Mouse (Mus musculus): ENCODE measurements around the gene Plcg2. TPM values are rescaled to one million over a fixed set of nuclear protein-coding genes. Genes with fewer than 3 reads are reported as not detected.

The Plcg2 gene
- polyA plus RNA-seq, 1 experiment from 2014 or later, result 5.0 TPM

DNA sequence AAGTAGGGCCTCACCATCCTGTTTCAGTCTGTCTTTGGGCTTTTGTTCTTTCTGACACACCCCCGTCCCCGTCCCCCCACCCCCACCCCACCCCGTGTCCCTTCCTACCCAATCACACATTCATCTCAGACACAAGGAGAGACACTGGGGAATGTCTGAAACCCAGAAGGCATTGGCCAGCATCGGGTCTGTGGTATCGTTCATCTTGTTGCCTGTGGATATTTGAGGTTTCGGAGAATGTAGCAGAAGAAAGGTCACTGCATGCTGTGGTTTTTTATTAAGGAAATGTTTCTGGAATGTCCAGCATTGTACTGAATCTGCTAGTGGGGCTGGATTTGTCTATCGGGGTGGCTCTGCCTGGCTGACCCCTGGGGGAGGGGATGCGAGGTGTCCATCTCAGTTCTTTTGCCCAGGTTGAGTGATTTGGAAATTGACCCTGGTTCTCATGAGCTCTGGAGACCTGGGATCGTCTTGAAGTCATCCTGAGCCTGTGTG lies 78.2 kb downstream of the Plcg2 start:
- WGBS, result 71% methylated on average over 9 of the region's 9 CpGs
- Histone ChIP-seq H3K36me3 (ENCODE audit: control insufficient read depth, insufficient read depth, low read length) (no peaks in the 10 kb centered on the region), H3K4me3 (ENCODE audit: control insufficient read depth in 1 of 2, insufficient read depth in 1 of 2, low read depth in 1 of 2, low read length in 2 of 2) (no peak overlapping the region), H3K9ac (ENCODE audit: low read length) (no peak overlapping the region), H3K27ac (replicated peaks in 1 of 2; ENCODE audit: control insufficient read depth in 1 of 2, insufficient read depth in 1 of 2, low read depth in 2 of 2, low read length in 2 of 2) (no peak overlapping the region), H3K27me3 (ENCODE audit: control insufficient read depth, insufficient read depth, low read length) (no peaks in the 10 kb centered on the region), H3K4me2 (ENCODE audit: low read length) (no peak overlapping the region), H3K9me3 (ENCODE audit: control insufficient read depth, low read length) (no peaks in the 10 kb centered on the region), H3K4me1 (ENCODE audit: control insufficient read depth in 2 of 2, insufficient read depth in 2 of 2, low read length in 2 of 2) (no peaks in the 10 kb centered on the region)
- ATAC-seq (ENCODE audit: insufficient number of reproducible peaks, insufficient read depth, low FRiP score, low read depth), result no peak

DNA sequence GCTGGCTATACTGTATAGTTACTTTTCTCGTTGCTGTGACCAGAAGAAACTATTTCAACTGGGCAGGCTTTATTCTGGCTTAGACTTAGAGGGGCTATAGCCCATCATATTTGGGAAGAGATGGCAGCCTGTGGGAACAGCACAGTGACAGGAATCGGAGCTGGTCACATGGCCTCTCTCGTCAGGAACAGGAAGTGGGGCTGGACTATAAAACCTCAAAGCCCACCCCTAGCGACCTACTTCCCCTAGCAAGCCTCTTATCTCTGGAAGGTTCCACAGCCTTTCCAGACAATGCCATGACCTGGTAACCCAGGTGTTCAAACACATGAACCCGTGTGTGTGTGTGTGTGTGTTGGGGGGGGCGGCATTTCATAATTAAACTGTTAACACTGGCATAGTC lies 79.0 kb downstream of the Plcg2 start:
- H3K9ac ChIP-seq (ENCODE audit: low read length), result no peak overlapping the region
- H3K27me3 ChIP-seq (ENCODE audit: control insufficient read depth, insufficient read depth, low read length), result no peaks in the 10 kb centered on the region
- no peaks in the 10 kb centered on the region for H3K9me3 ChIP-seq (ENCODE audit: control insufficient read depth, low read length)
- WGBS, result 78% methylated on average over 6 of the region's 6 CpGs
- no peak overlapping the region for H3K4me3 ChIP-seq (ENCODE audit: control insufficient read depth in 1 of 2, insufficient read depth in 1 of 2, low read depth in 1 of 2, low read length in 2 of 2)
- H3K27ac ChIP-seq (replicated peaks in 1 of 2; ENCODE audit: control insufficient read depth in 1 of 2, insufficient read depth in 1 of 2, low read depth in 2 of 2, low read length in 2 of 2), result no peak overlapping the region
- H3K4me1 ChIP-seq (ENCODE audit: control insufficient read depth in 2 of 2, insufficient read depth in 2 of 2, low read length in 2 of 2), result no peaks in the 10 kb centered on the region
- H3K36me3 ChIP-seq (ENCODE audit: control insufficient read depth, insufficient read depth, low read length), result no peaks in the 10 kb centered on the region
- ATAC-seq (ENCODE audit: insufficient number of reproducible peaks, insufficient read depth, low FRiP score, low read depth), result no peak
- no peak overlapping the region for H3K4me2 ChIP-seq (ENCODE audit: low read length)

GRCm38 (mm10) chr8:117577883-117578282 lies 79.8 kb downstream of the Plcg2 start:
- 58% methylated on average over 10 of the region's 10 CpGs for WGBS
- H3K36me3 ChIP-seq (ENCODE audit: control insufficient read depth, insufficient read depth, low read length), result no peaks in the 10 kb centered on the region
- no peaks in the 10 kb centered on the region for H3K4me1 ChIP-seq (ENCODE audit: control insufficient read depth in 2 of 2, insufficient read depth in 2 of 2, low read length in 2 of 2)
- ATAC-seq (ENCODE audit: insufficient number of reproducible peaks, insufficient read depth, low FRiP score, low read depth), result no peak
- H3K4me2 ChIP-seq (ENCODE audit: low read length), result no peak overlapping the region
- H3K27ac ChIP-seq (replicated peaks in 1 of 2; ENCODE audit: control insufficient read depth in 1 of 2, insufficient read depth in 1 of 2, low read depth in 2 of 2, low read length in 2 of 2), result no peak overlapping the region
- H3K27me3 ChIP-seq (ENCODE audit: control insufficient read depth, insufficient read depth, low read length), result no peaks in the 10 kb centered on the region
- H3K9me3 ChIP-seq (ENCODE audit: control insufficient read depth, low read length), result no peaks in the 10 kb centered on the region; the same call in 1 of the 2 replicates
- no peak overlapping the region for H3K4me3 ChIP-seq (ENCODE audit: control insufficient read depth in 1 of 2, insufficient read depth in 1 of 2, low read depth in 1 of 2, low read length in 2 of 2)
- H3K9ac ChIP-seq (ENCODE audit: low read length), result no peak overlapping the region

DNA sequence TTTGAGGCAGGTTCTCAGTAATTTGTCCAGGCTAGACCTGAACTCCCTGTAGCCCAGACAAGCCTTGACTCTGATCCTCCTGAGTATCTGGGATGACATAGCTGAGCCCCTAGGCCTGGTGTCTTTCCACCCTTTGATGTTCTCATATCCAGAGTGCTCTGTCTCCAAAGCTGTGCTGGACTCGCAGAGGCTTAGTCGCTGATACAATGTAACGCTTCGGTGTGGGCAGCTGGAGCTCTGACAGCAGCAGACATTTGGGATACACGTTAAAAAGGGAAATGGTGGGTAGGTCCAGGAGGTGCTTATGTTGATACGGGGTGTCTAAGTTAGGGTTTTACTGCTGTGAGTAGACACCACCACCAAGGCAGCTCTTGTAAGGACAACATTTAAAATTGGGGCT lies 80.8 kb downstream of the Plcg2 start:
- Histone ChIP-seq H3K36me3 (ENCODE audit: control insufficient read depth, insufficient read depth, low read length) (no peaks in the 10 kb centered on the region), H3K9me3 (ENCODE audit: control insufficient read depth, low read length) (no peaks in the 10 kb centered on the region; the same call in 1 of the 2 replicates), H3K27ac (replicated peaks in 1 of 2; ENCODE audit: control insufficient read depth in 1 of 2, insufficient read depth in 1 of 2, low read depth in 2 of 2, low read length in 2 of 2) (no peak overlapping the region), H3K4me3 (ENCODE audit: control insufficient read depth in 1 of 2, insufficient read depth in 1 of 2, low read depth in 1 of 2, low read length in 2 of 2) (no peak overlapping the region), H3K27me3 (ENCODE audit: control insufficient read depth, insufficient read depth, low read length) (no peaks in the 10 kb centered on the region), H3K9ac (ENCODE audit: low read length) (no peak overlapping the region), H3K4me2 (ENCODE audit: low read length) (no peak overlapping the region), H3K4me1 (ENCODE audit: control insufficient read depth in 2 of 2, insufficient read depth in 2 of 2, low read length in 2 of 2) (no peaks in the 10 kb centered on the region)
- no peak for ATAC-seq (ENCODE audit: insufficient number of reproducible peaks, insufficient read depth, low FRiP score, low read depth)
- 89% methylated on average over 6 of the region's 6 CpGs for WGBS

GRCm38 (mm10) chr8:117593862-117594261 lies 95.8 kb downstream of the Plcg2 start:
- no peaks in the 10 kb centered on the region for H3K27me3 ChIP-seq (ENCODE audit: control insufficient read depth, insufficient read depth, low read length)
- no peak for ATAC-seq (ENCODE audit: insufficient number of reproducible peaks, insufficient read depth, low FRiP score, low read depth)
- WGBS, result 89% methylated on average over 5 of the region's 5 CpGs
- H3K4me2 ChIP-seq (ENCODE audit: low read length), result no peak overlapping the region
- no peak overlapping the region for H3K9ac ChIP-seq (ENCODE audit: low read length)
- H3K9me3 ChIP-seq (ENCODE audit: control insufficient read depth, low read length), result 0 out of 2 replicates have a peak, but pooled peaks cover 2% of the 10 kb centered on the region
- peaks cover 5% of the 10 kb centered on the region for H3K36me3 ChIP-seq (ENCODE audit: control insufficient read depth, insufficient read depth, low read length)
- H3K4me1 ChIP-seq (ENCODE audit: control insufficient read depth in 2 of 2, insufficient read depth in 2 of 2, low read length in 2 of 2), result peaks cover 3% of the 10 kb centered on the region in 2 experiments; a peak in 2 of 4 replicates
- H3K4me3 ChIP-seq (ENCODE audit: control insufficient read depth in 1 of 2, insufficient read depth in 1 of 2, low read depth in 1 of 2, low read length in 2 of 2), result no peak overlapping the region
- no peak overlapping the region for H3K27ac ChIP-seq (replicated peaks in 1 of 2; ENCODE audit: control insufficient read depth in 1 of 2, insufficient read depth in 1 of 2, low read depth in 2 of 2, low read length in 2 of 2)

DNA sequence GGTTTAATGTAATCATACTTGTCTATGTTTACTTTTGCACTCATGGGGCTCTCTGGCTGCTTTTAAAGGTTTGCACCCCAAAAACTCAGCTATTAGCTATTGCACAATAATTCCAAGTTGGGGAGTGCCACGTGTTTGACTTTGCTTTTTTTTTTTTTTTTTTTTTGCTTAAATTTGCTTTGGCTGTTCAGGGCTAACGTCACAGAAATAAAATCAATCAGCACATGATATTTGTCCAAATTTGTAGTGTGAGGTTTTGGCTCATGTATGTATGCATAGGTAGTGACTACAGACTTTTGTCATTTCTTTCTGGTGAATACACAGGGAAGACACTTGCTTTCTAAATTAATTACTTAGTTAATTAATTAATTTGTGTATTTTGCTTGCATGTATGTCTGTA lies 96.9 kb downstream of the Plcg2 start:
- WGBS, result 89% methylated on average over 2 of the region's 2 CpGs
- Histone ChIP-seq H3K36me3 (ENCODE audit: control insufficient read depth, insufficient read depth, low read length) (peaks cover 5% of the 10 kb centered on the region), H3K4me3 (ENCODE audit: control insufficient read depth in 1 of 2, insufficient read depth in 1 of 2, low read depth in 1 of 2, low read length in 2 of 2) (no peak overlapping the region), H3K9me3 (ENCODE audit: control insufficient read depth, low read length) (0 out of 2 replicates have a peak, but pooled peaks cover 2% of the 10 kb centered on the region), H3K27ac (replicated peaks in 1 of 2; ENCODE audit: control insufficient read depth in 1 of 2, insufficient read depth in 1 of 2, low read depth in 2 of 2, low read length in 2 of 2) (no peak overlapping the region), H3K4me1 (ENCODE audit: control insufficient read depth in 2 of 2, insufficient read depth in 2 of 2, low read length in 2 of 2) (peaks cover 3% of the 10 kb centered on the region in 2 experiments; a peak in 2 of 4 replicates), H3K9ac (ENCODE audit: low read length) (no peak overlapping the region), H3K27me3 (ENCODE audit: control insufficient read depth, insufficient read depth, low read length) (no peaks in the 10 kb centered on the region), H3K4me2 (ENCODE audit: low read length) (no peak overlapping the region)
- ATAC-seq (ENCODE audit: insufficient number of reproducible peaks, insufficient read depth, low FRiP score, low read depth), result no peak

DNA sequence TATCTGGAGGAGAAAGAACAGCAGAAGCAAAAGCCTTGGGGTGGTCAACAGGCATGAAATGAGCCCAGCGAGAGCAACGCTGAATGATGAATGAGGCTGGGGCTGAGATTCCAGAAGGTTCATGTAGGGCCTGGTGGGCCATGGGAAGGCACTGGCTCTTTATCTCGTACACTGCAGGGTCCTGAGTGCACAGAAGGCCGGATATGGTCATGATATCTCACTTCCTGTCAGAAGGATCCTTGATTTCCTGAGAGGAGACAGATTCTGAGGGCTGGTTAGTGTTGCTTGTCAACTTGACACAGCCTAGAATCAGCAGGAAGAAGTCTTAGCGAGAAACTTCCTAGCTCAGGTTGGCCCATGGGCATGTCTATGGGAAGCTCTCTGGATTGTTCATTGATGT lies 98.7 kb downstream of the Plcg2 start:
- 49% methylated on average over 5 of the region's 5 CpGs for WGBS
- H3K4me3 ChIP-seq (ENCODE audit: control insufficient read depth in 1 of 2, insufficient read depth in 1 of 2, low read depth in 1 of 2, low read length in 2 of 2), result no peak overlapping the region
- 0 out of 2 replicates have a peak, but pooled peaks cover 2% of the 10 kb centered on the region for H3K9me3 ChIP-seq (ENCODE audit: control insufficient read depth, low read length)
- no peak overlapping the region for H3K4me2 ChIP-seq (ENCODE audit: low read length)
- H3K27me3 ChIP-seq (ENCODE audit: control insufficient read depth, insufficient read depth, low read length), result no peaks in the 10 kb centered on the region
- ATAC-seq (ENCODE audit: insufficient number of reproducible peaks, insufficient read depth, low FRiP score, low read depth), result no peak
- peaks cover 5% of the 10 kb centered on the region for H3K36me3 ChIP-seq (ENCODE audit: control insufficient read depth, insufficient read depth, low read length)
- H3K4me1 ChIP-seq (ENCODE audit: control insufficient read depth in 2 of 2, insufficient read depth in 2 of 2, low read length in 2 of 2), result peaks cover 3% of the 10 kb centered on the region in 2 experiments; a peak in 2 of 4 replicates
- H3K27ac ChIP-seq (replicated peaks in 1 of 2; ENCODE audit: control insufficient read depth in 1 of 2, insufficient read depth in 1 of 2, low read depth in 2 of 2, low read length in 2 of 2), result no peak overlapping the region
- no peak overlapping the region for H3K9ac ChIP-seq (ENCODE audit: low read length)

DNA sequence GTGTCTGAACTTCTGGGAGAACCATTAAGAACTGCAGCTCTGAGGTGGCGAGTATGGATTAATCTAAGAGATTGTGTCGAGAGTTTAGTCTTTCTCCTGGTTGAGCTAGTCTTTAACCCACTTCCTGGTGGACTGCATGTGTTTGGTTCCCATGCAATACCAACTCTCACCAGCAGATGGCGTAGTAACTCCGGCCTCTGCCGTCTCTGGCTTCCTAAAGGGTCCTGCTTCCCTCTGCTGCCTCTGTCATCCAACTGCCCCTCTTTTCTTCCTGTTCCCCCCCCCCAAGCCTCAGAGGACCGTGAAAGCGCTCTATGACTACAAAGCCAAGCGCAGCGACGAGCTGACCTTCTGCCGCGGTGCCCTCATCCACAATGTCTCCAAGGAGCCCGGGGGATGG lies 102.7 kb downstream of the Plcg2 start:
- ATAC-seq (ENCODE audit: insufficient number of reproducible peaks, insufficient read depth, low FRiP score, low read depth), result no peak
- peaks cover 5% of the 10 kb centered on the region for H3K36me3 ChIP-seq (ENCODE audit: control insufficient read depth, insufficient read depth, low read length)
- H3K9ac ChIP-seq (ENCODE audit: low read length), result no peak overlapping the region
- no peak overlapping the region for H3K27ac ChIP-seq (replicated peaks in 1 of 2; ENCODE audit: control insufficient read depth in 1 of 2, insufficient read depth in 1 of 2, low read depth in 2 of 2, low read length in 2 of 2)
- no peak overlapping the region for H3K4me2 ChIP-seq (ENCODE audit: low read length)
- H3K4me1 ChIP-seq (ENCODE audit: control insufficient read depth in 2 of 2, insufficient read depth in 2 of 2, low read length in 2 of 2), result no peaks in the 10 kb centered on the region
- no peaks in the 10 kb centered on the region for H3K27me3 ChIP-seq (ENCODE audit: control insufficient read depth, insufficient read depth, low read length)
- no peak overlapping the region for H3K4me3 ChIP-seq (ENCODE audit: control insufficient read depth in 1 of 2, insufficient read depth in 1 of 2, low read depth in 1 of 2, low read length in 2 of 2)
- H3K9me3 ChIP-seq (ENCODE audit: control insufficient read depth, low read length), result 0 out of 2 replicates have a peak, but pooled peaks cover 2% of the 10 kb centered on the region
- WGBS, result 74% methylated on average over 13 of the region's 13 CpGs

Measured in heart, embryonic 14.5 days (tissue).